In genomic region chr3:84193881-84194280, GRCm38 (mm10) we compare ENCODE assay signal across 26 mouse cellular contexts. TPM values are rescaled to one million over a fixed set of nuclear protein-coding genes. Genes with fewer than 3 reads are reported as not detected.
DNase-seq lines count a peak whose midpoint lies in the region; ATAC-seq and TF ChIP-seq lines count a peak whose summit lies in the region.
"Had no signal": no experiment of that assay in that cellular context is flagged by ENCODE, and none has a peak within 500 bp of the region (broad histone marks: within the 10 kb centered on the region; RNA-seq: fewer than 3 reads in every experiment).

No protein-coding gene starts in this region.

- peaks cover 4% of the 10 kb centered on the region; the same call in 1 of the 2 replicates for H3K4me1 ChIP-seq in kidney, postnatal 0 days (replicated peaks; ENCODE audit: insufficient read depth, low read length)
- H3K4me1 ChIP-seq in E14TG2a.4 (replicated peaks; ENCODE audit: low read depth, low read length) = peaks cover 79% of the 10 kb centered on the region

- DNase-seq in kidney, postnatal 0 days (ENCODE audit: low spot score) = peak; percentile 13
- no peak for DNase-seq in kidney, adult 9 months
- DNase-seq in ES-CJ7 (ENCODE audit: low read depth, low spot score) (peak; percentile 91), ZHBTc4 (ENCODE audit: low read depth, low spot score) (peak; percentile 84)
- DNase-seq in thymus, postnatal 36 days = no peak
- no peak for DNase-seq in frontal cortex, postnatal 10 days (ENCODE audit: low spot score in 2 of 2)
- DNase-seq: adrenal gland, postnatal 10 days; adrenal gland, postnatal 36 days; B cell, adult 2 months; cerebellum, adult 2 months; cerebellum, adult 9-11 months; cerebellum, postnatal 25 days; gastrocnemius, adult 2 months; gastrocnemius, postnatal 14 days; heart, adult 11 months had no signal

- no peaks in the 10 kb centered on the region for H3K36me3 ChIP-seq in kidney, postnatal 0 days (ENCODE audit: insufficient read depth, low read length)
- no peaks in the 10 kb centered on the region for H3K36me3 ChIP-seq in E14TG2a.4 (ENCODE audit: insufficient read depth, low read length)
- H3K36me3 ChIP-seq: intestine, embryonic 15.5 days had no signal

- TF ChIP-seq CTCF in kidney, postnatal 0 days (IDR thresholded peaks at IDR 0.05; ENCODE audit: low read depth) = no peak
- TF ChIP-seq CTCF in E14TG2a.4 (conservative IDR thresholded peaks at IDR 0.05; ENCODE audit: low read length) = no peak

- no peak overlapping the region for H3K4me3 ChIP-seq in kidney, postnatal 0 days (replicated peaks; ENCODE audit: low read depth, low read length)
- H3K4me3 ChIP-seq in E14TG2a.4 (replicated peaks; ENCODE audit: low read length) = peak overlapping the region; percentile 57; the same call in 1 of the 2 replicates
- H3K4me3 ChIP-seq: embryonic facial prominence, embryonic 12.5 days; embryonic facial prominence, embryonic 15.5 days; forebrain, embryonic 12.5 days; forebrain, embryonic 15.5 days; gastrocnemius, adult 2 months; hindbrain, embryonic 10.5 days; hindbrain, embryonic 13.5 days; intestine, embryonic 15.5 days had no signal

- H3K27ac ChIP-seq in kidney, postnatal 0 days = no peak overlapping the region
- H3K27ac ChIP-seq: embryonic facial prominence, embryonic 12.5 days; embryonic facial prominence, embryonic 15.5 days; forebrain, embryonic 12.5 days; forebrain, embryonic 15.5 days; gastrocnemius, adult 2 months; hindbrain, embryonic 10.5 days; hindbrain, embryonic 13.5 days; intestine, embryonic 15.5 days had no signal

- H3K4me2 ChIP-seq in kidney, postnatal 0 days (ENCODE audit: low read length) = no peak overlapping the region
- H3K4me2 ChIP-seq: embryonic facial prominence, embryonic 12.5 days; embryonic facial prominence, embryonic 15.5 days; forebrain, embryonic 12.5 days; forebrain, embryonic 15.5 days; heart, embryonic 11.5 days; hindbrain, embryonic 13.5 days; intestine, embryonic 15.5 days had no signal

- 66% methylated on average over 4 of the region's 4 CpGs for WGBS in kidney, postnatal 0 days

- no peak overlapping the region for H3K9ac ChIP-seq in kidney, postnatal 0 days (ENCODE audit: low read depth, low read length)
- H3K9ac ChIP-seq: embryonic facial prominence, embryonic 12.5 days; embryonic facial prominence, embryonic 15.5 days; forebrain, embryonic 12.5 days; forebrain, embryonic 15.5 days; hindbrain, embryonic 13.5 days; intestine, embryonic 15.5 days had no signal

- no peak for ATAC-seq in kidney, postnatal 0 days (replicated peaks; ENCODE audit: low FRiP score, low read depth)
- ATAC-seq: forebrain, embryonic 15.5 days; hindbrain, embryonic 16.5 days; intestine, embryonic 15.5 days had no signal

- no peaks in the 10 kb centered on the region for H3K27me3 ChIP-seq in kidney, postnatal 0 days (ENCODE audit: insufficient read depth, low read length)
- no peaks in the 10 kb centered on the region for H3K27me3 ChIP-seq in E14TG2a.4 (ENCODE audit: insufficient read depth, low read length)
- H3K27me3 ChIP-seq: CH12.LX; embryonic facial prominence, embryonic 15.5 days; forebrain, embryonic 15.5 days; hindbrain, embryonic 13.5 days; intestine, embryonic 15.5 days had no signal

- H3K9me3 ChIP-seq in kidney, postnatal 0 days (replicated peaks; ENCODE audit: low read length) = no peaks in the 10 kb centered on the region
- H3K9me3 ChIP-seq in E14TG2a.4 (ENCODE audit: low read length) = no peaks in the 10 kb centered on the region; the same call in 1 of the 2 replicates
- H3K9me3 ChIP-seq: embryonic facial prominence, embryonic 12.5 days; embryonic facial prominence, embryonic 15.5 days; forebrain, embryonic 12.5 days; forebrain, embryonic 15.5 days; hindbrain, embryonic 10.5 days; hindbrain, embryonic 13.5 days; intestine, embryonic 15.5 days had no signal

RNA-seq across cellular contexts. Expression of gene Gm6525, which starts 20.0 kb away (rescaled TPM):
- polyA plus RNA-seq in kidney, postnatal 0 days (2015; fragmentation: Nextera tagmentation; extraction: Ambion mirVana) = 0.43 and 0.66 TPM in 2 replicates
- polyA plus RNA-seq: cerebellum, adult 2 months; heart, embryonic 11.5 days had no signal

RNA-seq across cellular contexts. Expression of gene Mnd1, which starts 38.3 kb away (rescaled TPM):
- 15.3 and 17.2 TPM in 2 replicates for polyA plus RNA-seq in kidney, postnatal 0 days (2015; fragmentation: Nextera tagmentation; extraction: Ambion mirVana)

Comparison
In these comparisons a context has a peak if more than half of its experiments do, and no peak if none do; other contexts are left out.
1. DNase-seq: peak in kidney, postnatal 0 days (single experiment), ES-CJ7 (single experiment) and ZHBTc4 (single experiment); none in kidney, adult 9 months (single experiment), thymus, postnatal 36 days (0 of 2) and frontal cortex, postnatal 10 days (0 of 2).